Mouse (Mus musculus): ENCODE measurements around the gene Pfdn6. TPM values are rescaled to one million over a fixed set of nuclear protein-coding genes. Genes with fewer than 3 reads are reported as not detected.

The Pfdn6 gene
- polyA plus RNA-seq, 1 experiment from 2014 or later: 96.8 TPM

- H3K9ac ChIP-seq (ENCODE audit: low read length): no peak overlapping the region
- no peak overlapping the region for H3K27ac ChIP-seq (replicated peaks)
- DNase-seq (ENCODE audit: low spot score): no peak
- H3K9me3 ChIP-seq (ENCODE audit: control insufficient read depth, low read length): no peaks in the 10 kb centered on the region
- H3K4me1 ChIP-seq (replicated peaks; ENCODE audit: control insufficient read depth, insufficient read depth): peaks cover 2% of the 10 kb centered on the region; the same call in 1 of the 2 replicates
- 91% methylated on average over 11 of the region's 11 CpGs for WGBS
- no peak overlapping the region for H3K4me3 ChIP-seq (ENCODE audit: low read depth, low read length)
- H3K27me3 ChIP-seq (ENCODE audit: control insufficient read depth, insufficient read depth, low read length): no peaks in the 10 kb centered on the region
- ATAC-seq (ENCODE audit: low FRiP score, low TSS enrichment): no peak
- H3K36me3 ChIP-seq (ENCODE audit: control insufficient read depth, insufficient read depth, low read length): peaks cover 9% of the 10 kb centered on the region; the same call in 1 of the 2 replicates
- no peak overlapping the region for H3K4me2 ChIP-seq (replicated peaks; ENCODE audit: low read depth)
- TF ChIP-seq EP300 (optimal IDR thresholded peaks at IDR 0.05) (no peak), CTCF (IDR thresholded peaks at IDR 0.05; ENCODE audit: low read depth) (no peak)
Measured at GRCm38 (mm10) chr17:33958451-33958850, 18.3 kb upstream of the Pfdn6 start.

GRCm38 (mm10) chr17:33957493-33957892, 17.4 kb upstream of the Pfdn6 start:
- no peak for TF ChIP-seq CTCF (IDR thresholded peaks at IDR 0.05; ENCODE audit: low read depth)
- no peak for TF ChIP-seq EP300 (optimal IDR thresholded peaks at IDR 0.05)
- Histone ChIP-seq H3K4me2 (replicated peaks; ENCODE audit: low read depth) (no peak overlapping the region), H3K4me1 (replicated peaks; ENCODE audit: control insufficient read depth, insufficient read depth) (peaks cover 2% of the 10 kb centered on the region; the same call in 1 of the 2 replicates), H3K36me3 (ENCODE audit: control insufficient read depth, insufficient read depth, low read length) (peaks cover 17% of the 10 kb centered on the region), H3K9ac (ENCODE audit: low read length) (no peak overlapping the region), H3K4me3 (ENCODE audit: low read depth, low read length) (no peak overlapping the region), H3K27ac (replicated peaks) (no peak overlapping the region), H3K9me3 (ENCODE audit: control insufficient read depth, low read length) (no peaks in the 10 kb centered on the region), H3K27me3 (ENCODE audit: control insufficient read depth, insufficient read depth, low read length) (no peaks in the 10 kb centered on the region)
- ATAC-seq (ENCODE audit: low FRiP score, low TSS enrichment): no peak
- no peak for DNase-seq (ENCODE audit: low spot score)
- 85% methylated on average over 6 of the region's 6 CpGs for WGBS

- H3K36me3 ChIP-seq (ENCODE audit: control insufficient read depth, insufficient read depth, low read length): peaks cover 17% of the 10 kb centered on the region
- H3K27ac ChIP-seq (replicated peaks): peak overlapping the region; percentile 91; the same call in 1 of the 2 replicates
- WGBS: 5% methylated on average over 10 of the region's 10 CpGs
Measured at GRCm38 (mm10) chr17:33956336-33956735, 16.2 kb upstream of the Pfdn6 start.

GRCm38 (mm10) chr17:33955555-33956214, 15.5 kb upstream of the Pfdn6 start, which contains the start of the genes Vps52 and Rps18:
Vps52 (plus strand) TSS chr17:33955812.
Rps18 (minus strand) TSS chr17:33956001.
- Histone ChIP-seq H3K9ac (ENCODE audit: low read length) (peak within 1 kb of the TSS; percentile 95), H3K27ac (replicated peaks) (peak within 1 kb of the TSS; percentile 91), H3K4me1 (replicated peaks; ENCODE audit: control insufficient read depth, insufficient read depth) (peaks cover 2% of the 10 kb centered on the region), H3K36me3 (ENCODE audit: control insufficient read depth, insufficient read depth, low read length) (peaks cover 17% of the 10 kb centered on the region), H3K9me3 (ENCODE audit: control insufficient read depth, low read length) (no peaks in the 10 kb centered on the region), H3K4me2 (replicated peaks; ENCODE audit: low read depth) (peak within 1 kb of the TSS; percentile 79), H3K4me3 (ENCODE audit: low read depth, low read length) (peak within 1 kb of the TSS; percentile 56), H3K27me3 (ENCODE audit: control insufficient read depth, insufficient read depth, low read length) (no peaks in the 10 kb centered on the region)
- peak; percentile 95 for DNase-seq (ENCODE audit: low spot score)
- peak; percentile 89 for ATAC-seq (ENCODE audit: low FRiP score, low TSS enrichment)
- TF ChIP-seq CTCF (IDR thresholded peaks at IDR 0.05; ENCODE audit: low read depth): peak; percentile 55
- TF ChIP-seq EP300 (optimal IDR thresholded peaks at IDR 0.05): peak; percentile 29
- under 1% methylated on average over 50 of the region's 50 CpGs for WGBS

More at GRCm38 (mm10) chr17:33956336-33956735, 16.2 kb upstream of the Pfdn6 start:
- Histone ChIP-seq H3K9me3 (ENCODE audit: control insufficient read depth, low read length) (no peaks in the 10 kb centered on the region), H3K4me1 (replicated peaks; ENCODE audit: control insufficient read depth, insufficient read depth) (peaks cover 2% of the 10 kb centered on the region), H3K9ac (ENCODE audit: low read length) (peak overlapping the region; percentile 79), H3K4me2 (replicated peaks; ENCODE audit: low read depth) (peak overlapping the region; percentile 72), H3K4me3 (ENCODE audit: low read depth, low read length) (peak overlapping the region; percentile 56), H3K27me3 (ENCODE audit: control insufficient read depth, insufficient read depth, low read length) (no peaks in the 10 kb centered on the region)
- DNase-seq (ENCODE audit: low spot score) (no peak), ATAC-seq (ENCODE audit: low FRiP score, low TSS enrichment) (no peak)
- no peak for TF ChIP-seq EP300 (optimal IDR thresholded peaks at IDR 0.05)
- TF ChIP-seq CTCF (IDR thresholded peaks at IDR 0.05; ENCODE audit: low read depth): no peak

- TF ChIP-seq CTCF (IDR thresholded peaks at IDR 0.05; ENCODE audit: low read depth) (no peak), EP300 (optimal IDR thresholded peaks at IDR 0.05) (no peak)
- no peaks in the 10 kb centered on the region for H3K27me3 ChIP-seq (ENCODE audit: control insufficient read depth, insufficient read depth, low read length)
- H3K9ac ChIP-seq (ENCODE audit: low read length): peak overlapping the region; percentile 95
- peaks cover 16% of the 10 kb centered on the region for H3K36me3 ChIP-seq (ENCODE audit: control insufficient read depth, insufficient read depth, low read length)
- ATAC-seq (ENCODE audit: low FRiP score, low TSS enrichment) (peak; percentile 14), DNase-seq (ENCODE audit: low spot score) (no peak)
- WGBS: under 1% methylated on average over 32 of the region's 33 CpGs
- H3K4me3 ChIP-seq (ENCODE audit: low read depth, low read length): peak overlapping the region; percentile 56
- H3K4me1 ChIP-seq (replicated peaks; ENCODE audit: control insufficient read depth, insufficient read depth): peaks cover 6% of the 10 kb centered on the region
- peak overlapping the region; percentile 79 for H3K4me2 ChIP-seq (replicated peaks; ENCODE audit: low read depth)
- H3K27ac ChIP-seq (replicated peaks): peak overlapping the region; percentile 86
- H3K9me3 ChIP-seq (ENCODE audit: control insufficient read depth, low read length): no peaks in the 10 kb centered on the region
Measured at GRCm38 (mm10) chr17:33954646-33955554, 14.8 kb upstream of the Pfdn6 start.

Measured in stomach, postnatal 0 days (tissue).